Mouse (Mus musculus) CH12F3 (cell line): ENCODE data around the gene Brk1.

Source experiments
- in situ Hi-C: fragments of 300-500 bp; cut with MboI; formaldehyde crosslinking; loops from 2 replicates; pipeline ENCODE4 v1.14.3; 2020; ENCODE audit warnings: low sequenced_read_pairs

Gene Brk1

GRCm38 (mm10) chr6:113623386-113623785 lies 18.8 kb downstream of the Brk1 start:
- in situ Hi-C loops: no loop called here

GRCm38 (mm10) chr6:113623941-113624751 lies 19.6 kb downstream of the Brk1 start, which contains the start of gene Vhl:
Vhl (plus strand) TSS chr6:113623959.
- in situ Hi-C loops: no loop called here

GRCm38 (mm10) chr6:113624989-113625770 lies 20.6 kb downstream of the Brk1 start:
- in situ Hi-C loops: no loop called here

GRCm38 (mm10) chr6:113630322-113630721 lies 25.8 kb downstream of the Brk1 start:
- in situ Hi-C loops: no loop called here

GRCm38 (mm10) chr6:113632863-113633262 lies 28.3 kb downstream of the Brk1 start:
- in situ Hi-C loops: no loop called here

GRCm38 (mm10) chr6:113638302-113639040 lies 33.9 kb downstream of the Brk1 start, which contains the start of gene Irak2:
Irak2 (plus strand) TSS chr6:113638467.
- in situ Hi-C loops: loop anchor here (5.0 kb wide), 1 partner anchor 39 kb away; no protein-coding TSS in a partner anchor

GRCm38 (mm10) chr6:113639201-113639600 lies 34.6 kb downstream of the Brk1 start:
- in situ Hi-C loops: loop anchor here (5.0 kb wide), 1 partner anchor 38 kb away; no protein-coding TSS in a partner anchor

- in situ Hi-C loops: no loop called here
These were observed 38.0 kb downstream of the Brk1 start for GRCm38 (mm10) chr6:113642605-113643004.

GRCm38 (mm10) chr6:113643021-113643420 lies 38.4 kb downstream of the Brk1 start:
- in situ Hi-C loops: no loop called here

GRCm38 (mm10) chr6:113643967-113644366 lies 39.4 kb downstream of the Brk1 start:
- in situ Hi-C loops: no loop called here

- in situ Hi-C loops: no loop called here
These were observed 40.2 kb downstream of the Brk1 start for GRCm38 (mm10) chr6:113644808-113645207.

- in situ Hi-C loops: no loop called here
These were observed 45.0 kb downstream of the Brk1 start for GRCm38 (mm10) chr6:113649346-113650196.

GRCm38 (mm10) chr6:113650197-113650640 lies 45.6 kb downstream of the Brk1 start:
- in situ Hi-C loops: no loop called here

- in situ Hi-C loops: no loop called here
These were observed 47.1 kb downstream of the Brk1 start for GRCm38 (mm10) chr6:113651626-113652025.

GRCm38 (mm10) chr6:113653551-113653950 lies 49.0 kb downstream of the Brk1 start:
- in situ Hi-C loops: no loop called here

GRCm38 (mm10) chr6:113654102-113654501 lies 49.5 kb downstream of the Brk1 start:
- in situ Hi-C loops: no loop called here

GRCm38 (mm10) chr6:113654753-113655397 lies 50.3 kb downstream of the Brk1 start:
- in situ Hi-C loops: no loop called here

- in situ Hi-C loops: no loop called here
These were observed 50.9 kb downstream of the Brk1 start for GRCm38 (mm10) chr6:113655475-113655874.

GRCm38 (mm10) chr6:113656847-113657246 lies 52.3 kb downstream of the Brk1 start:
- in situ Hi-C loops: no loop called here
